Mouse (Mus musculus) cerebellum, adult 9-10 months (tissue): ENCODE data around the gene 1700001L19Rik.
"Not testable (repeated sequence)": the region's sequence is repeated elsewhere in the genome, so short reads cannot be mapped to it uniquely, and the experiment has no call there.

ENCODE experiments used
- DNase-seq: peaks from one replicate; pipeline ENCODE4 v3.0.0; 2022

The 1700001L19Rik gene

DNA sequence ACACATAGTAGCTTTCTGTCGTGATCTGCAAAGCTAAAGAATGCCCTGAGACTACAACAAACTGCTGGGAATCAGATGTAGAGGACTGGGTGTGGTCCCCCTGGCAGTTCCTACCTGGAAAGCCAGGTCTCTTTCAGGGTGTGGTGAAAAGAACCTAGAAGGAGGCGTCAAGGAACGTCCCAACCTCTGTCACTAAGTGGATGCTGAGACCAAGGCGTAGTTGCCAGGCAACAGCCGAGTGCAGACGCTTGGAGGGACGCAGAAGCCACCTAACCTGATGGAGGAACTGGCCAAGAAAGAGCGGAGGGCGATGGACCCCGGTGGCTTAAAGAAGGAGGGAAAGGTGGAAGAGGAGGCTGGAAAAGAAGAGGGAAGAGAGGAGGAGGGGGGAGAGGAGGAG lies at the start of gene 1700001L19Rik:
Gene 1700001L19Rik (plus strand): TSS at position 223 of the 400 bp plus-strand sequence.
- DNase-seq = no peak

DNA sequence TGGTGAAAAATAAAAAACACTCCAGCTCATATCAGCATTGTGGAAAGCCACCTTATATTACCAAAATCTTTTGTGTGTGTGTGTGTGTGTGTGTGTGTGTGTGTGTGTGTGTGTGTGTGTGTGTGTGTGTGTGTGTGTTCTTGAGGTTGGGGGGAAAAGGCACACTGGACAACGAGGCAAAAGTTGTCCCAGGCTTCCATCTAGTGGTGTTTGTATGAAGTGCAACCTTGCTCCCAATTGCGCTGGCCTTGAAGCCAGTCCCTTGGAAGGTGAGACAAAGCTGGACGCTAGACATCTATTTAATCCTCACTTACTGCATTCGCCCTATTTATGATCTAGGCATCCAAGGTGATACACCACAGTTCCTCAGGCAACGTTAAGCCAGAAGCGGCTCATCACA lies 43.8 kb upstream of the 1700001L19Rik start:
- not testable (repeated sequence) for DNase-seq

DNA sequence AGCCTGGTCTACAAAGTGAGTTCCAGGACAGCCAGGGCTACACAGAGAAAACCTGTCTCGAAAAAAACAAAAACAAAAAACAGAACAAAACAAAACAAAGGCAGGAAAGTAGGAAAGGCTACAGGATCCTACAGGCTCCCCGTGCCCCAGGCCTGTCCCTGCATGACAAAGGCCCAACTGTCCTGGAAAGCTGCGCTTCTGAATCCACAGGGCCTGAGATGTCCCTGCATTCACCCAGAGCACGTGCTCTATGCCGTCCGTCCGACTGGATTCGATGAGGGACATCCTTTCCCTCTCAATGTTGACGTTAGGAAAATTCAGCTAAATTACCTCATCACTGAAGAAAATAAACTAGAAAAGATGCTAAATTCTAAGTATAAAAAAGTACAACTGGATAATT lies 29.1 kb upstream of the 1700001L19Rik start:
- no peak for DNase-seq

DNA sequence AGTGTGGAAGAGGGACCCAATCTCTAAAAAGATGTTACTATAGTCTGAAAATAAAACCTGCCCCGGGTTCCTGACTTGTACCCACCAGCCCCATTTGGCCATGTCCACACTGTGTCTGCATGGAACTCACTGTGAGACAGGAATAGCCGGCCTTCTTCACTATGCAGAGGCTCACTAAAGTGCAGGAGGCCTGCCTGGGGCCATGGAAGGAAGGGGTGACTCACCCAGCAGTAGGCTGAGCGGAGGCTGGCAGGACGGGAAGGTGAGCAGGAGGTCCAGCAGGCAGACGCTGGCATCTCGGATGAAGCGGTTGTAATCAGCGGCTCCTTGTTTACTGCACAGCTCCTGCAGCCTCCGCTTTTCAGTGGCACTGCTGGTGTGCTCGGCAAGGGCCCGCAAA lies 28.7 kb upstream of the 1700001L19Rik start:
- DNase-seq = no peak

DNA sequence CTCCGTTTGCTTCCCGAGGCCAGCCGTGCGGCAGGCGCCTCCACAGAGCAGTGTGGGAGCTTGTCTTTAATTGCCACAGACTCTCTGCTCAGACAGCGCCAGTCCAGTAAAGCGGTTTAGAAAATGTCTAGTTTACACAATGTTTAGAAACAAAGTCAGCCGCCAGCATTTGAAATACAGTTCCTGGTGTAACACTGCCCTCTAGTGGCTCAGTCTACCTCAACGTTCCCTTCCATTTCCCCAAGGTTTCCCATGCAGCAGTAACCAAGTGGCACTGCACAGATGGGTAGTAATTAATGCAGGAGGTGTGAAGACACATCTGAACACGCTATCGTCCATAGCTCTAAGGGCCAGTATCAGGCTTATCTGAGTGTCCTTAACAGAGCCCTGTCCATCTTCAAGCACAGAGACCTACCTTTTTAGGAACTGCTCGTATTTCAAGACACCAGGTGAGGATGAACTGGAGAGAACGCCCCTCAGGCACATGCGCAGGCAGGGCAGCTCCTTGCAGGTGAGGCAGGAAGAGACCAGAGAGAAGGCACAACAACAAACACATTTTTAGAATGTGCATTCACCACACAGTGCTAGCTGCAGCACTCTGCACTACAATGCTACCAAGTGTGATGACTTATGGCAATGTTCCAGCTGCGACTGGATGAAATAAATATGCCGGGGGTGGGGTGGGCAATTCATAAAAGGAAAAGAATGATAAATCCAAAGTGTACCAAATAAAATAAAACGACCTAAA lies 27.5 kb upstream of the 1700001L19Rik start:
- DNase-seq = peak; percentile 60

DNA sequence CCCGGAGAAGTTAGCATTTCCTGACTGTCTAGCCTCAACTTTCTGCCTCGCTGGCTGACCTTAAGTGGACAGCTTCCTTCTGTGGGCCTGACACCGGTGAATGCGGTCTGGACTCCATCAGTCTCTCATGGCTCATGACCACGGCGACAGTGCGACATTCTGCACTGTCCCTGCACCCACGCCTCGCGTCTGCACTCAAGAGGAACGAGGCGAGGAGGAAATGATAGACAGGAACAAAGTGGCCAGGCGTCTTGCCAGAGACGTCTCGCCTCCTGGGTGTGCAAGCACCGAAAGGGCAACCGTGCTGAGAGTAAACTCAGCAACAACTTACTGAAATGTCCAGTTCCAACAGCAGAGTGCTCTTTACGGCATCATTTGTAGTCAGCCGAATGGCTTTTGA lies 25.0 kb upstream of the 1700001L19Rik start:
- no peak for DNase-seq

DNA sequence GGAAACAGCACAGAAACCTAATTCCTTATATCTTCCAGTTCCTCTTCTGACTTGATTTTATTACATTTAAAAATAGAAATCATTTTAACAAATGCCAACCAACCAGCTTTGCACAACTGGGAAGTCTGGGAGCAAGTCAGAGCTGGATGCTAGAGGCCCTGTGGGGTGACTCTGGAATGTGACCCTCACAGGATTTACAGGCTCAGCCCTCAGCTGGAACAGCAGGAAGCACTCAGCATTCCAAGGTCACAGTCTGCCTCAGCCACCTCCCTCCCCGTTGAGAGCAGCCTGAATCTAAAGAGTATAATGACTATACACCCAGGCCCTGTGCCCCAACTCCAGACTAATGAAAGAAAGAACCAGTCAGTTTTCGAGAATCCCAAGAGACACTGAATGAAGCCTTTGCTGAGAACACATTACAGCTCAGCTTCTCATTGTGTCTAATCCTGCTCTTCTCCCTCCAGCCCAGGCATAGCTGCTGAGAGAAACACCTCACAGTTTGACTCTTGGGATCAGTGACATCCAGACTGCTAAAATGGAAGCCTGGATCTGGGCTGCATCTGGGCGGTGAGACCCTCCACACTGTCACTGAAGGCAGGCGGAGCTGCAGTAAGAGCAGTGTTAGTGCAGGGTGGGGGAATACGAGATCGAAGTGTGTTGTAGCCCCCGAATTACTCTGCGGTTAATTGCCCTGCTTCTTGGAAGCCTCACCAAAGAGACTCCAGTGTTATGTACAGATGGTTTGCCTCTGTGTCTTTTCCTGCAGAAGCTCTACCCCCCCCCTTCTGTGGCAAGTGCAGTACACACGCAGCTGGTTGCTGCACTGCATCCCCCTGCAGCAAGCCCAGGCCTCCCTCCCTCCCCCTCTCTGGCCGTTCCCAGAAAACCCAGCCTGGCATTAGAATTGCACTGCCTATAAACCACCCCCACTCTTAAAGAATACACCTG lies 24.0 kb upstream of the 1700001L19Rik start:
- DNase-seq = no peak

DNA sequence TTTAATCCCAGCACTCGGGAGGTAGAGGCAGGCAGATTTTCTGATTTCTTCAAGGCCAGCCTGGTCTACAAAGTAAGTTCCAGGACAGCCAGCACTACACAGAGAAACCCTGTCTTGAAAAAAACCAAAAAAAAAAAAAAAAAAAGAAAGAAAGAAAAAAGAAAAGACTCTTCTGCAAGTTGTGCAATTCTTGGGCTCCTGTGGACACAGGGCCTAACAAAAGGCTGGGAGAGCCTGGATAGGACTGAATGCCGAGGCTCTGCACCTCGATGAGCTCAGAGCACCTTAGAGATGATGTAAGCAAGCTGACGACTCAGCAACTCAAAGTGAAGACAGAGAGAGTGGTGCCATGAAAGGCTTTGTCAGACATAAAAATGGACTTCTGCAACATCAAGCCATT lies 22.8 kb upstream of the 1700001L19Rik start:
- no peak for DNase-seq

DNA sequence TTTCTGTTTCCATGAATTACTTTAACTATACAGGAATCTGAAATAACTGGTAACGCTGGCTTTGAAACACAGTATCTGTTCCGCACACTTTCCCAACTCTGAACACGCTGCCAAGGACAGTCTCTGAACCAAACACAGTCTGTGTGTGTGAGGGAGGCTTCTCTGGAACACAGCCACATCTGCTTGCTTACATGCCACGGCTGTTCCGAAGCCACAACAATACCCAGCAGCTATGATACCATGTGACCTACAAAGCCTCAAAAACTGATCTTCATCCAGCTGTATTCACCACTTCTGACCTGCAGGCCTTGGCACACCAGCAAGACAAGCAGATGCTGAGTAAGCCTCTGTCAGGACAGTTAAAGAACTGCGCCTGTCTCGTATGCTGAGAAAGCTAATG lies 19.3 kb upstream of the 1700001L19Rik start:
- no peak for DNase-seq

DNA sequence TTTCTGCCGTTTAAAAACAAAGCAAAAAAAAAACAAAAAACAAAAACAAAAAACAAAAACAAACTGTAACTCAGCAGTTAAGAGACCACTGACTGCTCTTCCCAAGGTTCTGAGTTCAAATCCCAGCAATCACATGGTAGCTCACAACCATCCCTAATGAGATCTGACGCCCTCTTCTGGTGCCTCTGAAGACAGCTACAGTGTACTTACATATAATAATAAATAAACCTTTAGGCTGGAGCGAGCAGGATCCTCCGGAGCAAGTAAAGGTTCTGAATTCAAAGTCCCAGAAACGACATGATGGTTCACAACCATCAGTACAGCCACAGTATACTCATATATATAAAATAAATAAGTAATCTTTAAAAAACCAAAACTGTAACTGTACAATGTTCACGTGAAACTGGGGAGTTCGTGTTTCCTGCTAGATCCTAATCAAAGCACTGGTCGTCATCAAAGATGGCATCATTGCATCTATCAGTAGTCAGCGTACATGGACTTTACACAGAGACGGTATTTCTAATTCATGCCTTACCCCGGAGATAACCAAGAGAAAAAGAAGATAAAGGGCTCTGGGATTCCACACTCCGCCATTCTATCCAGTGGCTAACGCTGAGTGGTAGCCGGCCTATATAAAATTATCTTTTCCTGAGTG lies 16.0 kb upstream of the 1700001L19Rik start:
- DNase-seq = peak; percentile 26

DNA sequence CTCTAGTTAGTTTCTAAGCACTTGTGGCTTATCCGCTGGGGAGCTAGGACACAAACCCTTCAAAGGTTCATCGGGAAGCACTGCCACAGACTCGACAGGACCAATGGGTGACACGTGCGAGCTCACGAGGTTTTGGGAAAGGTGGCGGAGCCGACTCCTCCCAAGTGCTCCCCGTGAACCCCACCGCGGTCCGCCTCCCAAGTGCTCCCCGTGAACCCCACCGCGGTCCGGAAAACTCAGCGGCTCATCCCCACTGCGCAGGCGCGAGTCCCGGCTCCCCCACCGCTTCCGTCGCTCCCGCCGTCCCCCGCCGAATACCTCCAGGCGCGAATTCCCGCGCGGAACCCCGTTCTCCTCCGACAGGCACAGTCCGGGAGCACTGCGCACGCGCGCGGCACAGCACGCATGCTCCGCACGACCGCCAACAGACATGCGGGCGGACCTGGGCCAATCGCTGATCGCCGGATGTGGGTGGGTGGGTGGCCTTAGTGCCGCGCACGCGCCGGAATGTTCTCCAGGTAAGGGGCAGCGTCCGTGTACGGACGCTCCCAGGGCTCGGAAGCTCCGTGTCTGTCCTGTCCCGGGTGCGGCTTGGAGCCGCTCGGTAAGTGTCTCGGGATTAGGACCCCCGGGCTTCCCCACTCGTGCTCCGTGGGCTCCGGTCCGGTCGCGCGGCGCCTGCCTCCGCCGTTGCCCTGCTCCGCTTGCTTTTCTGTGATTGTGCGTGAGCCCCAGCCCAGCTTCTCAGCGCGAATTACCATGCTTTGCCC lies 15.3 kb upstream of the 1700001L19Rik start, which contains the start of the genes Mtrr and Fastkd3:
Gene Mtrr (minus strand): TSS at position 403 of the 770 bp plus-strand sequence.
Gene Fastkd3 (plus strand): TSS at position 488 of the 770 bp plus-strand sequence.
- peak; percentile 96 for DNase-seq

DNA sequence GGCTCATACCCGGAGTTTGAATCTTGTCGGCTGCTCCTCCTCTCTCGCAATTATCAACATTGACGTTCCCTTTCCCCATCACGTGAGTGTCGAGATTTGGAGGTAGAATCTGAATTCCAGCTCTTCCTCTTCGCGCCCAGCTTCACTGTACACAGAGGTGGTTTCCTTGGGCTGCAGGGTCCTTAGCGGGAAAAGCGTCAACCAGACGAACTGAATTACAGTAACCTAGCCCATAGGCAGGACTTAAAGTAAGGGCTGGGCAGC lies 14.8 kb upstream of the 1700001L19Rik start:
- no peak for DNase-seq

DNA sequence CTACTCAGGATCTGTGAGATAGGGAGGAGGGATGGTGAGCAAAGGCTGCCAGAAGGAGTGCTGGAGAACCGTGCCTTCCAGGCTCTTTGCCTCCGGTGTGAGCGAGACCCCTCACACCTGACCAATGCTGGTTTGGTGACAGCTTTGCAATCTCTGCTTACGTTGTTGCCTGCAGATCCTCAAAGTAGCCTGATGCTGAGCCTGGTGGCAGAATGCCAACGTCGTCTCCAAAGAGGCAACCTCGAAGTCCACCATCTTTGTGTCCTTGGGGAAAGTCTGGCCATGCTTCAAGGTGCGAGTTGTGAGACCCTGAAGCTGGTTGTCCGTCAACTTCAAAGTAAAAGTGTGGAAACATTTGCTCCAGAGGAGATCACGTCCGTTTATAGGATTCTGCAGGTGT lies 13.3 kb upstream of the 1700001L19Rik start:
- peak; percentile 20 for DNase-seq

DNA sequence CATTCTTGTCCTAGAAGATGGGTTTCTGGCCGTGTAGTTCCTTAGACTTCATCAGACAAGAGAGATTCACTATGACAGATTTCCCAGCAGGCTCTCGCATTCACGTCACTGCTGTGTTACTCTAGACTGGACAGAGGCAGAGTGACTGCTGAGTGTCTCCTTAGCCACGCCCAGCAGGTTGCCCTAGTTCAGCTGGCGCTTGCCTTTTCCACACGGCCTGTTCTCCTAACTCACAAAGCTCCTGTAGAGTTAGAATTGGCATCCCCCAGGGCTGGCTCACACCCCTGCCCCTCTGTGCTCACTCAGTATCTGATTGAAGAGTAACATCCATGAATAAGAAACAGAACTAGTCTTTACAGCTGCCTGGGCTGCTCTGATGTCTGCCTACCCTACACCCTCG lies 11.8 kb upstream of the 1700001L19Rik start:
- DNase-seq = no peak

DNA sequence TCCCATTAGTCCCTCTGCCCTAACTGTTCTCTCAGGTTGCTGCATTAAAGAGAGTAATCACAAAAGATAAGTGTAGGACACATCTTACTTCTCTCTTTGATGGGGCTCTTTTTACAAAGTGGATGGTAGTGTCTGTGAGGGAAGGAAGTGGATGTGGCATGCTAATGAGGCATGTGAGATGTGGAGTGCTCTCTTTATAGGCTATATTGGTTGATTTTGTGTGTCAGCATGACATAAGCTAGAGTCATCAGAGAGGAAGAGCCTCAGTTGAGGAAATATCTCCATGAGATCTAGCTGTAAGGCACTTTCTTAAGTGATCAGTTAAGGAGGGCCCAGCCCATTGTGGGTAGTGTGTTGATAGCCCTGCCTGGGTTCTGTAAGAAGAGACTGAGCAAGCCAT lies 8.9 kb upstream of the 1700001L19Rik start:
- DNase-seq = no peak

DNA sequence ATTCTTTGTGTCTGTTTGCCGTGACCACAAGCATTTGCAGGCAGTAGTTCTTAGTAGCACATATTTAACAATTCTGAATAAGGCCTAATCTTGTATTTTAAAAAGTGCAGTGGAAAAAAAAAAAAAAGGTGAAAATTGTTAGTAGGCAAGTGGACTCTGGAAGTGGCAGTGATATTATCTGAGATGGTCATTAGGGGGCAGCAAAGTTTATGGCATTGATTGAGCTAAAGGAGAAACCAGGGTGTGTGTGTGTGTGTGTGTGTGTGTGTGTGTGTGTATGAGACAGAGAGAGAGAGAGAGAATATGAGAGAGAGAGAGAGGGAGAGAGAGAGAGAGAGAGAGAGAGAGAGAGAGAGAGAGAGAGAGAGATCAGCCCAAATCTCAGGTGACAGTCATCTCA lies 3.4 kb upstream of the 1700001L19Rik start:
- no peak for DNase-seq

DNA sequence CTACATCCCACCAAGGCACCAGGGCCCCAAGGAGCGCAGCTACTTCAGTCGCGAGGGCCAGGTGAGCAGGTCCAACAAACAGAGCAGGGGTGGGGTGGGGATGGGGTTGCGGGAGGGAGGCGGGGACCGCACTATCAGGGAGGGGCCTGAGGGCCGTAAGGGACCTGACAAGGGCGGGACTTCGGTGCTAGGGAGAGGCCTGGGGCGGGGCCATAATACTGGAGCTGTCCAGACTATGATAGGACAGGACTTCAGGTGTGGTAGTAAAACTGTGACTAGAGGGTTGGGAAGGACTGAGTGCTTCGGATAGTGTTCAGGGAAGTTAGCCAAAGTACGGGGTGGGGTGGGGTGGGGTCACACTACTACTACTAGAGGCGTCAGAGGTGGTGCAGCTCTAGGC lies 446 bp downstream of the 1700001L19Rik start:
- no peak for DNase-seq

DNA sequence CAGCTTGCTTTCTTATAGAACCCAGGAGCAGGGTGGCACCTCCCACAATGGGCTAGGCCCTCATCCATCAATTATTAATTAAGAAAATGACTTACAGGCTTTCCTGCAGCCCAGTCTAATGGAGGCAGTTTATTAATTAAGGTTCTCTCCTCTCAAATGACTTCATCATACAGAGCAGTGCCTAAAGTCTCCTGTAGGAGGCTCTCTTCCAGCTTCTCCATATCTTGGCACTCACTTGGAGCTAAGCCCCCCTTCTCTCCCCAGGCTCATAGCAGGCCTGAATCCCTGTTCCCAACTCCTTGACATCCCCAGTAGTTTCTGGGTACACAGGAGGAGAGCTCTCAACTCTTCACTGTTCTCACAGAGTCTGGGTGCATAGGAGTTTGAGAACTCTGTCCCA lies 1.7 kb downstream of the 1700001L19Rik start:
- no peak for DNase-seq

DNA sequence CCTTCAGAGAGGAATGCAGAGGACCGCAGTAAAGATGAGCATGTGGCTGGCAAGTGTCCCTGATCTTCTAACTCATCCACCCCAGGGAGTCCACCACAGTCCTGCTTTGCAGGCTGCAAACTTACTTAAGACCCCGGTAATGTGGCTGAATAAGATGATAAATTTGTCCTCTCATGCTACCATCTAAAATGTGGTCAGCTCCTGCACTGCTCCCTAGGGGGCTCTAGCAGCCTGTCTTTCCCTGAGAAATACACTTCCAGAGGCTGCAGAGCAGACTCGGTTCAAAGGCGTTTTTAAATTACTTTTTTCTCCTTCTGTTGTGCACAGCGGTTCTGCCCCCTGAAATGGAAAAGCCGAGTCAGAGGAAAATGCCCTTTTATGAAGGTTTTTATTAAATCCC lies 4.0 kb downstream of the 1700001L19Rik start:
- DNase-seq = no peak

DNA sequence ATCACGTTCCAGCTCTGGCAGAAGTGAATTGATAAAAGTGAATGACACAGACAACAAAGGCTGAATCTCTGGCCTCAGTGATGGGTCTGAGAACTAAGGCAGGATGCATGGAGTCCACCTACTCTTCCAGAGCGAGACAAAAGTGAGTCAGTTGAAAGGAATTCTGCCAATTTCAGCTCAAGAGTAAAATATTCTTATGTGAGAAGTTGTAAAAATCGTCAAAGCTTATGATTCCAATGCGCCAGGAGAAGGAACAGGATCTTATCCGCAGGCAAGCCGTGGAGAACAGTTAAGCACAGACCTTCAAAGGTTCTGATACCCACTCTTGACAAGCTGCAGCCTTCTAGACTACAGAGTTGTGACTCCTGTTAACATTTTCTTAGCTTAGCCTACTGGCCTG lies 5.9 kb downstream of the 1700001L19Rik start:
- no peak for DNase-seq

DNA sequence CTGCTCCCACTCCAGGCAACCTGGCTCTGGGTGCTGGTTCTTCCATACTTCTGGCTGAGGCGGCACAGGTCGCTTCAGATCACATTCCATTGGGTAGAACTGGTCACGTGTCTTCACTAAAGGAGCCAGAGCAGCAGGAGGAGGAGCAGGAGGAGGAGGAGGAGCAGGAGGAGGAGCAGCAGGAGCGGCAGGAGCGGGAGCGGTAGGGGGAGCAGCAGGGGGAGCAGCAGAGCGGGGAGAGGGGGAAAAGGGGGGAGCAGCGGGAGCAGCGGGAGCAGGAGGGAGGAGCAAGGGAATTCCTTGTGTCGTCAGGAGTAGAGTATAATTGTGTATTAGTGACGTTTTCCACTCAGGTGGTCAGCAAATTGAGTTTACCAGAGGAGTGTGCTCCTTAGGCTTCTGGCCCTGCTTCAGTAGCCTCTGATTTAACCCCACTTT lies 8.5 kb downstream of the 1700001L19Rik start:
- peak; percentile 18 for DNase-seq

DNA sequence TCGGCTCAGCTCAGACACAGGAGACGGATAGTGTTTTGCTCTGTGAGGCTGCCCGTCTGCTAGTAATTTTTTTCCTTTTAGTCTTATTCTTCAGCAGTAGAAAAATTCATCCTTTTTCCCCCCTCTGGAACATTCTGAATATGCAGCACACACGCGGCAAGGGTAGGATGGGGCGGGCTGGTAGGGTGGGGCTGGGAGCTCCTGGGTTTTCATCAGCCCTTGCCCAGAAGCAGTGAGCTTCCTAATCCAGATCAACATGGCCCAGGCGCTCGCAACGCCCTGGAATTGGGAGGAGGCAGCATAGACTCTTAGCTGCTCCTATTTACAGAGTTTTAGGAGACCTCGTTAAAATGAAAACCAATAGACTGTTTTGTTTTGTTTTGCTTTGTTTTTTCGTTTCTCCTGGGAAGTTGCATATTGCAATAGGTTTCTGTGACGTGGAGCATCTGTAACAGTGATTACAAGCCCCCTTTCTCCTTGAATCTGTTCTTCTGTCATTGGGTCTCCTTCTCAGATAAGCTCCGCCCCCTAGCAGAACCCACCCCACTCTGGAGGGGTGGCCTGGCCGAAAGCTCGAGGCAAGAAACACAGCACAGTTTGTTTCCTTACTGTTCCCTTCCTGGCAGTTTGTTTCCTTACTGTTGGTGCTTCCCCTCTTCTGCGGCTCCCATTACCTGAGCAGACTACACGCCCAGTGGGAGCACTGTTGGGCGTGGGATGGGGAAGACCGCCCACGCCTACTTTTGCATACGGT lies 10.6 kb downstream of the 1700001L19Rik start:
- DNase-seq = no peak
